Mouse (Mus musculus): ENCODE data around the gene Rad51b.
A peak's percentile ranks its signal among the peaks of the same experiment; 100 is the strongest.

The Rad51b gene

GRCm38 (mm10) chr12:79499809-79500208 lies 202.7 kb downstream of the Rad51b start:
- no peak for DNase-seq

DNA sequence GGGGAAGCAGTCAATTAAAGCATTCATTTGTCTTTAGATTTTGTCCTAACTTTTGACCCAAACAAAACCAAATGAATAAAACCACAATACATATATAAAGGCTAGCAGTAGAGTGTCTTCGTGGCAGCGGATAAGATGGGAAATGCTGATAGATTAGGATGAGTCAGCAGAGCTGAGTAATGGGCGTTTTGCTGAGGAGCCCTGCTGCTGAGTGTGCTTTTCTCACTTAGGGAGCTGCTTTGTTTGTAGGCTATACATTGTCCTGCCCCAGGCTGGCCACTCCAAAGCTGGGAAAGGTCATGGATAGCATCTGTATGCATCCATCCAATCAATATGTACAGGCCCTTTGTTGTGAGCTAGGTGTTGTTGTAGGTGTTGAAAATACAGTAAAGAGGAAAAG lies 204.8 kb downstream of the Rad51b start:
- DNase-seq: no peak

GRCm38 (mm10) chr12:79502862-79503581 lies 205.9 kb downstream of the Rad51b start:
- no peak for DNase-seq

DNA sequence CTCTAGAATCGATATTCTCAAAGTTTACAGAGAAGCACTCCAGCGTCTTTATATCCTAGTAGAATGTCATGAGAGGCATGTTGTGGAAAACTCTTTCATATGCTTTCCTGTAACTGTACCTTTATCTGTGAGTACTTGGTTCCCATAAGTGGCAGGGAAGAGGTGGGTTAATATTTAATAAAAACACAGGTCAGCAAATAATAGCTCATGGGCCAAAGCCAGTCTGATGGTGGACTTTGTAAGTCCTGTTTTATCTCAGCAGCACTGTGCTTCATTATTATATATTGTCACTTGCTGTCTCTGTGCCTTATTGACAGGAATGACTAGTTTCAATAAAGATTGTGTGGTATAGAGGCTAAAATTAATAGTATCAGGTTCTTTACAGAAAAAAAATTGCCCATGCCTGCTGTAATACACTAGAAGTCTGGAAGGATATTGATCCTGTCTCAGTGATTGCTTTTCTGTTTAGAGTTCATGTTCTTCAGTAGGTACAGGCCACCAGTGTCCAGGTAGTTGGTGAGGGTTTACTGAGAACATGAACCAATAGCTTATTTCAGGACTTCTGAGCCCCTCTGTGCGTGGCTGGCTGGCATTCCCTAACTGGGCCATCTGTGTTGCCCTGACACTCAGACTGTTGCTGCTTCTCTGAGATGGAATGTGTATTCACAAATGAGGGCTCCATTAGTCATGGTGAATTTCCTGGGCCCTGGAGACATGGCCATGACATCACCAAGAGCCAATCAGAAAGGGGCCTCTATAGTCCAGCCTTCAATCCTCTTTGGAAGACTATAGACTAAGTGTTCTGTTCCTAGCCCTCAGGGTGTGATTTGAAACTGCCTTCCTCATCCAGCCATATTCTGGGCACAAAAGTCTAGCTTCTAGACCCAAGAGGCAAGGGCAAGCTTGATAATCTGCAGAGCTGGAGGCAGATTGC lies 206.8 kb downstream of the Rad51b start:
- DNase-seq: peak; percentile 43

DNA sequence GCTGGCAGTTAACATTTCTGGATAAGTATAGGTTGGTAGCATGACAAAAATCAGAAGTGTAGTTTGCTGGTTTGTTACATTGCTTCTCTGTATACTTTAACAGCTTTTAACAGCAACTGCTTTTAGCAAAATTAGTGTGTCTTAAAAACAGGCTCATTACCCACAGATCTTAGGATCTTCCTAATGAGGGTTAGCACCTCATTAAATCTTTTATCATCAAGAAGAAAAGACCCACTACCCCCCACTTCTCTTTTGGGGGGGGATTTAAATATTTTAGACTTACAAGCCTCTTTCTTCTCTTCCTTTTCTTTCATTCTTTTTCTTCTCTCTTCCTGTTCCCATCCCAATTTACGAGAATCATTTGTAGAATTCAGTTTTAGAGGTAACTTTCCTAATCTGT lies 207.6 kb downstream of the Rad51b start:
- no peak for DNase-seq

- DNase-seq: no peak
Measured at GRCm38 (mm10) chr12:79506421-79506820, 209.3 kb downstream of the Rad51b start.

- DNase-seq: peak; percentile 80
Measured at GRCm38 (mm10) chr12:79507141-79507681, 210.1 kb downstream of the Rad51b start.

GRCm38 (mm10) chr12:79511454-79512204 lies 214.5 kb downstream of the Rad51b start:
- DNase-seq: no peak

- DNase-seq: no peak
Measured at GRCm38 (mm10) chr12:79512205-79512886, 215.3 kb downstream of the Rad51b start.

DNA sequence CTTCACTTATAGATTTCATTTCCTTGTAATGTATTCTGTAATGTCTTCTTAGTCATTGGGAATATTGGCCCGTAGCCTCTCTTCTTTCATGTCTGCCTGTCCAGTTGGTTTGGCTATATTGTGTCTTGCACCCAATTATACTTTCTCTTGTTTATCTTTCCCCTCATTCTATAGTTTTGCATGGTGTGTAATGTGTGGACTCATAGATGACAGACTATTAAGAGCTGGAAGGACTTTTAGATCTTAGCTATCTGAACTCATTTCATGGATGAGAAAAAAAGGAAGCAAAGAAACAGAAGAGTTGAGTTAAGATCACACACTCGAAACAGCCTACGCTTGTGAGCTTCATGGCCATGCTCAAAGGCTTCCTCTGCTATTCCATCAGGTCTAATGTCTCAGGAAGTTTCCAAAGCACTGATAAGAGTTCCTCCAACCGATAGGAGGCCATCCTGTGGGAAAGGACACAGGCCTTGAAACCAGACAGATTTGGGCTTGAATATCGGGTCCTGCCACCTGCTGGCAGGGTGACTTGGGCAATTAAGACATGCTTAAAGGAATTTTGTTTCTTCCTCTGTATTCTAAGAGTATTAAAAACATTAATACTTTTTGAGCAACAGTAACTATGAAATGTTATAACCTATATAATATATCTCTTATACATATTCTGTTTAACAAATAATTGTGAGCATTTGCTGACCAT lies 216.1 kb downstream of the Rad51b start:
- DNase-seq: no peak

GRCm38 (mm10) chr12:79514680-79515079 lies 217.6 kb downstream of the Rad51b start:
- DNase-seq: no peak

GRCm38 (mm10) chr12:79522374-79522773 lies 225.3 kb downstream of the Rad51b start:
- no peak for DNase-seq

DNA sequence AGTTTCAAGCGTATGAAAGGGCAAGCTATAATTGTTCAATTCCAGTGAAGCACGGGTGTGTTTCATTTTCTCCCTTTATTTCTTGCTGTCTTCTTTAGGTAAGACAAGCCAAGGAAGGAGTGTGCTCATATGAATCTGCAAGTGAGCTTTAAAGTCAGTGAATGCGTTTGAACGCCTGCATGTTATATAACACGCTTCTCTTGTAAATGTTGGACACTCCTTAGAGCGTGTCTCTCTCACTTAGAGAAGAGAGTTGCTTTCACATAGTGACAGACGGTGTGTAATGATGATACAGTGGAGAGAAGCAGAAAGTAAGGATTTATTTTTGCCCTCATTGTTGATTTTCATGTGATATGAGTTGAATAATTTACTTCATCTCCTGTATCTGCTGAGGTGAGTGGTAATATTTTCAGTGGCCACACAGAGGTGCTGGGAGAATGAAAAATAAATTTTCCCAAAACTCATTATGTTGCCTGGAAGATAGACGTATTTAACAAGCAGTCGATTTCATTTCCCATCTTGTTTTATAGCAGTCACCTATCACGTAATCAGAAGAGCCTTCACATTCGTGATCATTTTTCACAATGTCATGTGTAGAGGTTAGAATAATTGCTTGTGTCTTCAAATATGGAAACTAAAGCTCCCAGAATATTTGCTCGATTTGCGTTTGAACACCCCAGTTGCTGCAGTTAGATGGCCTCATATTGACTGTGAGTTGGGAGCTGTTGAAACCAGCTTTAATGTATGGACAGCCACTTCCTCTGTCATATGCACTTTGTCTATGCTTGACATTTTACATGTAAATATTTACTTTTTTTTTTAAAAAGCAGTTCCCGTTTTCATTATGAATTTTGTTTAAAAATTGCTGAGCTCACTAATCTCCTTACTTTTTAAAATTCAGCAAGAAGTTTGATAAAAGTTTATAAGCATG lies 228.1 kb downstream of the Rad51b start:
- DNase-seq: no peak

DNA sequence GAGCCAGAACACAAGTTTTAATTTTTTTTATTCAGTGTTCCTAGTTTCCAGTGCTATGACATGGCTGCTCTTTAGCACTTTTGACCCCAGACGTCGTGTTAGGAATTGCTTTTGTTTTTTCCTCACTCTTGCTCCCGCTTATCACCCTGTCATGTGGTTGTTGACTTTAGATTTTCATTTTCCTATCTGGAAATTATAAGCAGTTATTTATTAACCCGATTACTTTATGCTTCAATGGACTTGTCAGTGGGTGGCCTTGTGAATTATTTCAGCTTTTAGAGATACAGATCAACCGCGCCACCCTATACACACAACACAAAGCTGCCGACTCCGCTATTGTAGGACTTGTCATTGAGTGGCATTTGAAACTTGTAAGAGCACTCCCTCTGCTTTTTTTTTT lies 228.8 kb downstream of the Rad51b start:
- no peak for DNase-seq

- no peak for DNase-seq
Measured at GRCm38 (mm10) chr12:79527222-79527621, 230.1 kb downstream of the Rad51b start.

- DNase-seq: no peak
Measured at GRCm38 (mm10) chr12:79530275-79530902, 233.3 kb downstream of the Rad51b start.

GRCm38 (mm10) chr12:79531809-79532798 lies 235.0 kb downstream of the Rad51b start:
- DNase-seq: peak; percentile 64

DNA sequence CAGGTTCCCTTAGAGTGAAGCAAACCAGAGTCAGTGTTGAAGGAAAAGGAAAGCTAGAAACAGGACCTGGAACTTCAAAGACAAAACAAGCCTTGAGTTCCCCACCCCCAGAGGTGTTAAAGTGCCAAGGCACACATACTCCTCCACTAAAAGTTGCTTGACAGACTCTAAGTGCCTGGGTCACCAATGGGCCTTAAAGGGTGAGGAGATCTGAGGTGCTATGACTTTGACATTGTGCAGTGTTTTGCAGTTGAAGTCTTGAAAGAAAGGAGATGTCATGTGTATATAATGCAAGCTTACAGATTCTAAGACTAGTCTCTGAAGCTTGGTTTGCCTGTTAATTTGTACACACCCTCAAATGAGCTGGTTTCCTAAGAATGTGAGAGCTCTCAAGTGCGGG lies 237.7 kb downstream of the Rad51b start:
- DNase-seq: no peak

All from kidney, adult 11 months (tissue).